8 mouse cellular contexts compared by ENCODE assay signal in the genomic region with DNA sequence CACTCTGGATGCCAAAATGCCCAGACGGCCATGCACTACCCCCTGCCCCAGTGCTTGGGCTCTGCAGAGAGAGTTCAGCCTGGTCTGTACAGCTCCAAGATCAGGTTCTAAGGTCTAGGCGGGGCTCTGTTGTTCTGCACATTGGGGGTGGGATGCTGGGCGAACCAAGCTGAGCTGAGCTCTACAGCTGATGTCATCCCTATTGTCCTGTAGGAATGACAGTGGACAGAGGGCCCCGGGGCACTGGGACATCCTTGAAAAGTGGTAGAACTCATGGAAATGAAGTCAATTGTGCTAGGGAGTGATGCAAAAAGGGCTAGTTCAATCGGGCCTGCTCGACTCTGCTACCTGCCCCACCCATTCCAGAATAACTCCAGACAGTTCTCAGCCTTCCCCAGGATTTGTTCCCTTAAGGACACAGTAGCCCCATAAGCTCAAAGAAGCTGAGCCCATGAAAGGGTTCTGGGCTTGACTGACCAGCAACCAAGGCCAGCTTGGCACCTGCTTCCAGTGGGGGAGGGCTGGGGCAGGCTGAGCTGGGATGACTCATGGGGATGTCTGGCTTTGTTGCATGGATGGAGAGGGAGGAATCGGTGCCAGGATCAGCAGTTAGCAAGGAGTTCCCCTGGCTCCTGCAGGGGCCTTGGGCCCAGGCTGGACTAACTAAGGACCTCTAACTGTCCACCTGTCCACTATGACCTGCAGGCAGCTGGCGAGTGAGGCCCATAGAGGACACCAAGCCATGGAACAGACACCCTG. TPM values are rescaled to one million over a fixed set of nuclear protein-coding genes. Genes with fewer than 3 reads are reported as not detected.
DNase-seq lines count a peak whose midpoint lies in the region.

No protein-coding gene starts in this region.

- DNase-seq in layer of hippocampus, adult 11-12 months (ENCODE audit: low spot score): peak; percentile 73
- DNase-seq in layer of hippocampus, adult 9-10 months (ENCODE audit: low spot score): no peak
- peak; percentile 66 for DNase-seq in R1 (ENCODE audit: low read depth, low spot score)
- DNase-seq in cerebellum, postnatal 36 days: peak; percentile 81 to 85
- DNase-seq in heart, postnatal 25 days (ENCODE audit: low spot score): peak; percentile 84
- DNase-seq in lung, postnatal 14 days: peak; percentile 67
- no peak for DNase-seq in thymus, postnatal 14 days
- DNase-seq in natural killer cell, adult 2 months (ENCODE audit: low spot score in 2 of 2): no peak

- intact Hi-C loops in heart, postnatal 25 days (cut with DNase I): no loop called here

RNA-seq across cellular contexts. Expression of gene Tspan32, which starts 8.8 kb away (rescaled TPM):
- 1 to 10 TPM in 1 of 2 experiments, under 1 TPM in 1; 0.34 to 1.5 TPM for total RNA-seq in heart, postnatal 25 days (2021)

RNA-seq across cellular contexts. Expression of gene Cd81, which starts 38.9 kb away (rescaled TPM):
- 100 to 1,000 TPM; 424 to 455 TPM for total RNA-seq in heart, postnatal 25 days (2021)

RNA-seq across cellular contexts. Expression of gene Ascl2, which starts 44.5 kb away (rescaled TPM):
- total RNA-seq in heart, postnatal 25 days (2021): not detected

RNA-seq across cellular contexts. Expression of gene Tssc4, which starts 55.5 kb away (rescaled TPM):
- total RNA-seq in heart, postnatal 25 days (2021): 10 to 100 TPM; 13.8 to 19.6 TPM

Comparison
In these comparisons a context has a peak if more than half of its experiments do, and no peak if none do; other contexts are left out.
1. DNase-seq: peak in layer of hippocampus, adult 11-12 months (single experiment), R1 (single experiment), cerebellum, postnatal 36 days (2 of 2), heart, postnatal 25 days (single experiment) and lung, postnatal 14 days (single experiment); none in layer of hippocampus, adult 9-10 months (single experiment), thymus, postnatal 14 days (single experiment) and natural killer cell, adult 2 months (0 of 2).